Mouse (Mus musculus) testis, adult 2 months (tissue): Measurements from ENCODE around the gene Gm17581.

Experiments used
- CTCF ChIP-seq: fragments of 200-500 bp; IDR thresholded peaks from 2 replicates; pipeline ENCODE4 v1.5.1; 2012; ENCODE audit warnings: low read depth, mild to moderate bottlenecking, inconsistent platforms, low read length, moderate library complexity; ENCODE audit not compliant: control insufficient read depth, insufficient read depth, insufficient replicate concordance
- POLR2A ChIP-seq: fragments of 200-500 bp; IDR thresholded peaks from 2 replicates; pipeline ENCODE4 v1.6.1; 2012; ENCODE audit warnings: low read depth, mild to moderate bottlenecking, inconsistent platforms, low read length, moderate library complexity; ENCODE audit not compliant: control insufficient read depth

- TF ChIP-seq POLR2A (no peak), CTCF (peak; percentile 44; the same call in 1 of the 2 replicates)
Observed at GRCm38 (mm10) chr2:155755746-155756145, 20.1 kb upstream of the Gm17581 start.
